15 mouse cellular contexts compared by ENCODE assay signal in genomic region chr7:114251684-114252083, GRCm38 (mm10). TPM values are rescaled to one million over a fixed set of nuclear protein-coding genes. Genes with fewer than 3 reads are reported as not detected.
DNase-seq lines count a peak whose midpoint lies in the region; ATAC-seq and TF ChIP-seq lines count a peak whose summit lies in the region.
"Had no signal": no experiment of that assay in that cellular context is flagged by ENCODE, and none has a peak within 500 bp of the region (broad histone marks: within the 10 kb centered on the region; RNA-seq: fewer than 3 reads in every experiment).

No protein-coding gene starts in this region.

- no peak for TF ChIP-seq EP300 in lung, postnatal 0 days (IDR thresholded peaks at IDR 0.05)
- no peak for TF ChIP-seq EP300 in MEL (IDR thresholded peaks at IDR 0.05; ENCODE audit: low read depth in 1 of 2, low read length in 2 of 2)
- TF ChIP-seq EP300 in stomach, postnatal 0 days (optimal IDR thresholded peaks at IDR 0.05): no peak

- 92% methylated on average over 3 of the region's 3 CpGs for WGBS in hindbrain, postnatal 0 days
- WGBS in hindbrain, embryonic 13.5 days: 86% methylated on average over 3 of the region's 3 CpGs
- WGBS in lung, postnatal 0 days: 95% methylated on average over 3 of the region's 3 CpGs
- WGBS in stomach, postnatal 0 days: 94% methylated on average over 3 of the region's 3 CpGs

- peak; percentile 10 for DNase-seq in hindbrain, postnatal 0 days (ENCODE audit: low spot score)
- no peak for DNase-seq in lung, postnatal 0 days (ENCODE audit: low spot score)
- no peak for DNase-seq in lung, postnatal 14 days
- DNase-seq in MEL (ENCODE audit: low read depth, low spot score): peak; percentile 44
- no peak for DNase-seq in stomach, postnatal 0 days (ENCODE audit: low spot score)
- no peak for DNase-seq in urinary bladder, postnatal 36 days (ENCODE audit: low spot score in 2 of 2)
- DNase-seq: cerebellum, adult 18-20 months; gastrocnemius, postnatal 14 days; kidney, postnatal 4 days; liver, embryonic 13.5 days had no signal

- no peak overlapping the region for H3K4me3 ChIP-seq in hindbrain, postnatal 0 days (ENCODE audit: low read length)
- no peak overlapping the region for H3K4me3 ChIP-seq in hindbrain, embryonic 13.5 days
- H3K4me3 ChIP-seq in lung, postnatal 0 days (ENCODE audit: low read depth, low read length): no peak overlapping the region
- H3K4me3 ChIP-seq in MEL (ENCODE audit: control insufficient read depth in 1 of 2, insufficient read depth in 1 of 2, low read depth in 2 of 2, low read length in 2 of 2): no peak overlapping the region
- H3K4me3 ChIP-seq in stomach, postnatal 0 days (ENCODE audit: low read depth, low read length): no peak overlapping the region
- H3K4me3 ChIP-seq: forebrain, embryonic 13.5 days; liver, embryonic 13.5 days; neural tube, embryonic 15.5 days had no signal

- H3K27ac ChIP-seq in hindbrain, postnatal 0 days: no peak overlapping the region
- no peak overlapping the region for H3K27ac ChIP-seq in hindbrain, embryonic 13.5 days
- no peak overlapping the region for H3K27ac ChIP-seq in lung, postnatal 0 days (ENCODE audit: low read length)
- H3K27ac ChIP-seq in MEL (ENCODE audit: control insufficient read depth, low read depth, low read length): no peak overlapping the region
- H3K27ac ChIP-seq in stomach, postnatal 0 days (replicated peaks): no peak overlapping the region
- H3K27ac ChIP-seq: forebrain, embryonic 13.5 days; liver, embryonic 13.5 days; neural tube, embryonic 15.5 days had no signal

- H3K36me3 ChIP-seq in hindbrain, postnatal 0 days (ENCODE audit: insufficient read depth, low read length): peaks cover 23% of the 10 kb centered on the region
- peaks cover 45% of the 10 kb centered on the region for H3K36me3 ChIP-seq in hindbrain, embryonic 13.5 days
- H3K36me3 ChIP-seq in lung, postnatal 0 days (ENCODE audit: insufficient read depth, low read length): peaks cover 19% of the 10 kb centered on the region
- peaks cover 10 to 34% of the 10 kb centered on the region in 2 experiments for H3K36me3 ChIP-seq in MEL (ENCODE audit: control insufficient read depth in 1 of 2, insufficient read depth in 2 of 2, low read length in 2 of 2)
- peaks cover 4% of the 10 kb centered on the region for H3K36me3 ChIP-seq in stomach, postnatal 0 days (ENCODE audit: control insufficient read depth, insufficient read depth, low read length)

- H3K9me3 ChIP-seq in hindbrain, postnatal 0 days (ENCODE audit: low read length): no peaks in the 10 kb centered on the region
- no peaks in the 10 kb centered on the region for H3K9me3 ChIP-seq in hindbrain, embryonic 13.5 days
- H3K9me3 ChIP-seq in lung, postnatal 0 days (ENCODE audit: low read length): no peaks in the 10 kb centered on the region
- H3K9me3 ChIP-seq in MEL (replicated peaks; ENCODE audit: insufficient read depth, low read length): no peaks in the 10 kb centered on the region
- no peaks in the 10 kb centered on the region for H3K9me3 ChIP-seq in stomach, postnatal 0 days (ENCODE audit: control insufficient read depth, low read length)
- H3K9me3 ChIP-seq: forebrain, embryonic 13.5 days; liver, embryonic 13.5 days; neural tube, embryonic 15.5 days had no signal

- no peak for TF ChIP-seq POLR2A in MEL (IDR thresholded peaks at IDR 0.05; ENCODE audit: control insufficient read depth in 1 of 2, insufficient read depth in 1 of 2, low read depth in 1 of 2, low read length in 2 of 2, poor library complexity in 1 of 2)

- no peak overlapping the region for H3K9ac ChIP-seq in hindbrain, postnatal 0 days (replicated peaks; ENCODE audit: low read length)
- H3K9ac ChIP-seq in hindbrain, embryonic 13.5 days: no peak overlapping the region
- H3K9ac ChIP-seq in lung, postnatal 0 days (replicated peaks; ENCODE audit: low read depth): no peak overlapping the region
- no peak overlapping the region for H3K9ac ChIP-seq in MEL (ENCODE audit: control insufficient read depth, low read depth, low read length, poor library complexity, severe bottlenecking)
- H3K9ac ChIP-seq in stomach, postnatal 0 days (ENCODE audit: low read length): no peak overlapping the region
- H3K9ac ChIP-seq: forebrain, embryonic 13.5 days; liver, embryonic 13.5 days; neural tube, embryonic 15.5 days had no signal

- H3K79me2 ChIP-seq in MEL (ENCODE audit: control insufficient read depth, insufficient read depth, low read length, poor library complexity): peaks cover 13% of the 10 kb centered on the region

- TF ChIP-seq CTCF in hindbrain, postnatal 0 days (IDR thresholded peaks at IDR 0.05; ENCODE audit: low read depth): peak; percentile 36; the same call in 1 of the 2 replicates
- TF ChIP-seq CTCF in lung, postnatal 0 days (IDR thresholded peaks at IDR 0.05): peak; percentile 47
- peak; percentile 12 to 39 (median 37); a peak in 4 of 6 replicates for TF ChIP-seq CTCF in MEL (IDR thresholded peaks at IDR 0.05 in 2 of 3, conservative IDR thresholded peaks at IDR 0.05 in 1 of 3; ENCODE audit: control insufficient read depth in 1 of 3, insufficient read depth in 1 of 3, low read depth in 2 of 3, low read length in 3 of 3, poor library complexity in 1 of 3, severe bottlenecking in 1 of 3)
- TF ChIP-seq CTCF in stomach, postnatal 0 days (IDR thresholded peaks at IDR 0.05; ENCODE audit: low read depth): peak; percentile 53

- no peak for ATAC-seq in hindbrain, postnatal 0 days
- ATAC-seq in hindbrain, embryonic 13.5 days (ENCODE audit: low FRiP score): no peak
- no peak for ATAC-seq in lung, postnatal 0 days
- ATAC-seq in stomach, postnatal 0 days (ENCODE audit: low FRiP score, low TSS enrichment): no peak
- ATAC-seq: forebrain, embryonic 13.5 days; intestine, embryonic 16.5 days had no signal

- TF ChIP-seq RAD21 in MEL (IDR thresholded peaks at IDR 0.05; ENCODE audit: low read depth, low read length): peak; percentile 26

- no peaks in the 10 kb centered on the region for H3K4me1 ChIP-seq in hindbrain, postnatal 0 days (ENCODE audit: insufficient read depth, low read length)
- H3K4me1 ChIP-seq in hindbrain, embryonic 13.5 days (replicated peaks): peaks cover 4% of the 10 kb centered on the region
- no peaks in the 10 kb centered on the region for H3K4me1 ChIP-seq in lung, postnatal 0 days (ENCODE audit: insufficient read depth, low read depth, low read length)
- peaks cover 0 to 2% of the 10 kb centered on the region in 2 experiments; a peak in 1 of 4 replicates for H3K4me1 ChIP-seq in MEL (ENCODE audit: control insufficient read depth in 1 of 2, insufficient read depth in 2 of 2, low read length in 2 of 2)
- H3K4me1 ChIP-seq in stomach, postnatal 0 days (replicated peaks; ENCODE audit: control insufficient read depth, insufficient read depth): no peaks in the 10 kb centered on the region

- H3K27me3 ChIP-seq in hindbrain, postnatal 0 days (ENCODE audit: insufficient read depth, low read length): no peaks in the 10 kb centered on the region
- H3K27me3 ChIP-seq in hindbrain, embryonic 13.5 days: no peaks in the 10 kb centered on the region
- no peaks in the 10 kb centered on the region for H3K27me3 ChIP-seq in lung, postnatal 0 days (replicated peaks; ENCODE audit: insufficient read depth, low read length)
- H3K27me3 ChIP-seq in MEL (ENCODE audit: control insufficient read depth in 1 of 2, insufficient read depth in 2 of 2, low read length in 2 of 2): no peaks in the 10 kb centered on the region
- H3K27me3 ChIP-seq in stomach, postnatal 0 days (ENCODE audit: control insufficient read depth, insufficient read depth, low read length): no peaks in the 10 kb centered on the region
- H3K27me3 ChIP-seq: forebrain, embryonic 13.5 days; liver, embryonic 13.5 days; neural tube, embryonic 15.5 days had no signal

- H3K4me2 ChIP-seq in hindbrain, postnatal 0 days (ENCODE audit: low read depth, low read length): no peak overlapping the region
- no peak overlapping the region for H3K4me2 ChIP-seq in hindbrain, embryonic 13.5 days
- H3K4me2 ChIP-seq in lung, postnatal 0 days (replicated peaks; ENCODE audit: low read depth, low read length): no peak overlapping the region
- H3K4me2 ChIP-seq in stomach, postnatal 0 days (replicated peaks; ENCODE audit: low read depth): no peak overlapping the region
- H3K4me2 ChIP-seq: forebrain, embryonic 13.5 days; heart, embryonic 11.5 days; liver, embryonic 13.5 days; neural tube, embryonic 15.5 days had no signal

TF ChIP-seq in MEL, 35 proteins besides CTCF, POLR2A, EP300 and RAD21:
- TF ChIP-seq NRF1 (IDR thresholded peaks at IDR 0.05; ENCODE audit: insufficient read depth, low read depth, low read length, poor library complexity, severe bottlenecking) (no peak), SMC3 (IDR thresholded peaks at IDR 0.05; ENCODE audit: low read depth, low read length) (peak; percentile 28; the same call in 1 of the 2 replicates)

RNA-seq across cellular contexts. Expression of gene Copb1, which starts 2.8 kb away (rescaled TPM):
- total RNA-seq in hindbrain, postnatal 0 days (2014; rRNA removed): 44.8 and 47.2 TPM in 2 replicates
- 66.3 and 69.9 TPM in 2 replicates for polyA plus RNA-seq in hindbrain, postnatal 0 days (2015; fragmentation: Nextera tagmentation; extraction: Ambion mirVana)
- polyA plus RNA-seq in hindbrain, embryonic 13.5 days (2015; fragmentation: Nextera tagmentation; extraction: Ambion mirVana): 91.4 and 93.4 TPM in 2 replicates
- polyA plus RNA-seq in lung, postnatal 0 days (2015; fragmentation: Nextera tagmentation; extraction: Ambion mirVana): 75.1 and 82.2 TPM in 2 replicates
- total RNA-seq in MEL (2012; rRNA removed): 50.1 and 56.2 TPM in 2 replicates
- polyA plus RNA-seq in MEL (2012; ENCODE audit: insufficient read depth in 1 of 2, insufficient read length in 2 of 2, low read depth in 1 of 2, low replicate concordance in 2 of 2, missing spikeins in 1 of 2): 100 to 1,000 TPM in 1 of 2 experiments, 10 to 100 TPM in 1; 61.3 to 405 TPM
- 82.6 and 83.7 TPM in 2 replicates for polyA plus RNA-seq in stomach, postnatal 0 days (2015; fragmentation: Nextera tagmentation; extraction: Ambion mirVana)

RNA-seq across cellular contexts. Expression of gene Psma1, which starts 24.2 kb away (rescaled TPM):
- 141 and 144 TPM in 2 replicates for total RNA-seq in hindbrain, postnatal 0 days (2014; rRNA removed)
- polyA plus RNA-seq in hindbrain, postnatal 0 days (2015; fragmentation: Nextera tagmentation; extraction: Ambion mirVana): 331 and 342 TPM in 2 replicates
- polyA plus RNA-seq in hindbrain, embryonic 13.5 days (2015; fragmentation: Nextera tagmentation; extraction: Ambion mirVana): 377 and 380 TPM in 2 replicates
- polyA plus RNA-seq in lung, postnatal 0 days (2015; fragmentation: Nextera tagmentation; extraction: Ambion mirVana): 243 and 245 TPM in 2 replicates
- total RNA-seq in MEL (2012; rRNA removed): 324 and 400 TPM in 2 replicates
- 100 to 1,000 TPM in 1 of 2 experiments, not detected in 1; 282 TPM for polyA plus RNA-seq in MEL (2012; ENCODE audit: insufficient read depth in 1 of 2, insufficient read length in 2 of 2, low read depth in 1 of 2, low replicate concordance in 2 of 2, missing spikeins in 1 of 2)
- polyA plus RNA-seq in stomach, postnatal 0 days (2015; fragmentation: Nextera tagmentation; extraction: Ambion mirVana): 242 and 249 TPM in 2 replicates

Comparison
In these comparisons a context has a peak if more than half of its experiments do, and no peak if none do; other contexts are left out.
1. DNase-seq: peak in hindbrain, postnatal 0 days (single experiment) and MEL (single experiment); none in lung, postnatal 0 days (single experiment), lung, postnatal 14 days (single experiment), stomach, postnatal 0 days (single experiment) and urinary bladder, postnatal 36 days (0 of 2).
2. Peak in every context shown above with its lines, with median percentiles within 50 percentile points of each other: CTCF ChIP-seq.